Mouse (Mus musculus) cerebellum, adult 2 months (tissue): ENCODE measurements around the gene Tmeff1.

Experiments
- CTCF ChIP-seq: fragments of 200-500 bp; IDR thresholded peaks from 2 replicates; pipeline ENCODE4 v1.5.1; 2011; ENCODE audit warnings: low read depth, mild to moderate bottlenecking, control low read depth, low read length, moderate library complexity, borderline replicate concordance; ENCODE audit not compliant: insufficient read depth
- POLR2A ChIP-seq: fragments of 200-500 bp; IDR thresholded peaks from 2 replicates; pipeline ENCODE4 v1.6.1; 2011; ENCODE audit warnings: low read length, control low read depth, borderline replicate concordance; ENCODE audit not compliant: insufficient read depth

- TF ChIP-seq CTCF = no peak
- TF ChIP-seq POLR2A = no peak
These were observed 36.5 kb upstream of the Tmeff1 start for GRCm38 (mm10) chr4:48548393-48549045.
